Mouse (Mus musculus) heart, postnatal 0 days (tissue): Measurements from ENCODE around the gene Cyp19a1. TPM values are rescaled to one million over a fixed set of nuclear protein-coding genes. Genes with fewer than 3 reads are reported as not detected.

ENCODE experiments used
- ATAC-seq: fragments of 200-750 bp; cut with Nextera tagmentation; 2 replicates; pipeline ENCODE4 v1.8.0; 2017; ENCODE audit warnings: low read depth, moderate number of reproducible peaks, moderate library complexity; ENCODE audit not compliant: insufficient read depth
- DNase-seq: peaks from one replicate; pipeline ENCODE4 v3.0.0-alpha.2; 2016; ENCODE audit warnings: low spot score
- H3K27ac ChIP-seq: fragments of 300-500 bp; sonication (generic); 2 replicates; pipeline ENCODE4 v1.5.1; 2014; ENCODE audit warnings: low read depth, mild to moderate bottlenecking
- H3K27me3 ChIP-seq: fragments of 300-500 bp; sonication (generic); 2 replicates; pipeline ENCODE4 v1.6.1; 2014; ENCODE audit warnings: low read length, mixed read lengths; ENCODE audit not compliant: control insufficient read depth, insufficient read depth
- H3K36me3 ChIP-seq: fragments of 300-500 bp; sonication (generic); replicated peaks from 2 replicates; pipeline ENCODE4 v1.6.1; 2014; ENCODE audit warnings: low read length, mixed read lengths; ENCODE audit not compliant: control insufficient read depth, insufficient read depth
- H3K4me1 ChIP-seq: fragments of 300-500 bp; sonication (generic); 2 replicates; pipeline ENCODE4 v1.6.1; 2014; ENCODE audit warnings: antibody characterized with exemption; ENCODE audit not compliant: control insufficient read depth, insufficient read depth
- H3K4me2 ChIP-seq: fragments of 300-500 bp; sonication (generic); 2 replicates; pipeline ENCODE4 v1.6.1; 2014; ENCODE audit warnings: low read depth, mild to moderate bottlenecking, low read length, moderate library complexity
- H3K4me3 ChIP-seq: fragments of 300-500 bp; sonication (generic); 2 replicates; pipeline ENCODE4 v1.5.1; 2014; ENCODE audit warnings: low read depth, low read length
- H3K9ac ChIP-seq: fragments of 300-500 bp; sonication (generic); replicated peaks from 2 replicates; pipeline ENCODE4 v1.6.1; 2014; ENCODE audit warnings: low read depth, low read length, mixed read lengths
- H3K9me3 ChIP-seq: fragments of 300-500 bp; sonication (generic); replicated peaks from 2 replicates; pipeline ENCODE4 v1.6.1; 2016; ENCODE audit warnings: low read length; ENCODE audit not compliant: control insufficient read depth
- CTCF ChIP-seq: IDR thresholded peaks from 2 replicates; pipeline ENCODE4 v1.5.1; 2016; ENCODE audit warnings: antibody characterized with exemption, control low read depth, low read depth
- EP300 ChIP-seq: IDR thresholded peaks from 2 replicates; pipeline ENCODE4 v1.6.1; 2016; ENCODE audit warnings: antibody characterized with exemption, low read depth
- WGBS: fragments of 180-500 bp; shearing (Covaris S2); extraction: QIAGEN DNeasy Blood & Tissue Kit; methylation state at CpG from one replicate; pipeline ENCODE4 v1.1.7; 2014; 5-methylcytosine and 5-hydroxymethylcytosine counted together
- polyA plus RNA-seq: library from polyadenylated mRNA; unstranded; fragments of >200 nt; fragmentation: Nextera tagmentation; extraction: Ambion mirVana; gene quantifications from 2 replicates; pipeline ENCODE4 v1.2.1, GENCODE M21; 2015
- total RNA-seq: library from RNA; depleted of rRNA; stranded (reverse); fragments of >200 nt; gene quantifications from 2 replicates; pipeline ENCODE4 v1.2.3, GENCODE M21; 2014; ENCODE audit warnings: low replicate concordance

Gene Cyp19a1
- total and polyA plus RNA-seq, 2 experiments from 2014 or later, result not detected

DNA sequence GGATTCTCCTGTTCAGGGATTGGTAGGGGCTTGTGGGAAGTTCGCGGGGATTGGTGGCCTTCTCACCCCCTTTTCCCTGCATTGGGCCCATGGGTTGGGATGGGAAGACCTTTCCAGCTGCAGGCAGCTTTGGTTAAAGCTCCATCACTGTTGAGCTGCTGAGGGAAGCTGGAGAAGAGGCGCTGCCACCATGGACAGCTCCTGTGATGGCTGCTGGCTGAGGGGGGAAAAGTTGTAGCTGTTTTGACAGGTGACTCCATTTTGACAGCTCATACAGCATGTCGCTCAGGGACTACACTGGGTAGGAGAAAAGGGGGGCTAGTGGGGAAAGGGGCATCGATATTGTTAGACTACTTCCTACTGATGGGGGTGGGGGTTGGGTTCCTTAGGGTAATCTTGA is 3.0 kb upstream of the Cyp19a1 start:
- no peak overlapping the region for H3K27ac ChIP-seq
- DNase-seq (no peak), ATAC-seq (no peak)
- TF ChIP-seq CTCF, result no peak
- no peak for TF ChIP-seq EP300
- H3K9me3 ChIP-seq, result no peaks in the 10 kb centered on the region
- WGBS, result 27% methylated on average over 5 of the region's 5 CpGs
- H3K4me2 ChIP-seq, result no peak overlapping the region
- H3K27me3 ChIP-seq, result no peaks in the 10 kb centered on the region
- no peaks in the 10 kb centered on the region for H3K4me1 ChIP-seq
- no peak overlapping the region for H3K4me3 ChIP-seq
- H3K36me3 ChIP-seq, result no peaks in the 10 kb centered on the region
- no peak overlapping the region for H3K9ac ChIP-seq

DNA sequence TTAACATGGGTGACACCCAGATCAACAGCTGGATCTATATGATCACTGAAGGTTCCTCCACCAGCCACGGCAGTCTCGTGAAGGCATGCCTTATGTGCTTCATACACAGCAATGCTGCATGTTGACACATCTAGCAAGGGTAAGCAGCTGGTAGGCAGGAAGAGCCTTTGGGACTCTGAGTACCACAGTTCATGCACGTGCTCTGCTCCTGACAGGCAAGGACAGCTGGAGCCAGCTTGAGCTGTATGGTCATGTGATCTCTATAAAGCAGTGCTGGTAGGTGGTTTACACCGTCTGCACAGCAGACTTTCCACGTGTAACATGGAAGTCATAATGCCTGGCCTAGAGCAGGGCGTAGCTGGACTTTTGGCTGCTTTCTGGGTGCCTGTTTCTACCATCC is 2.1 kb upstream of the Cyp19a1 start:
- H3K4me2 ChIP-seq, result no peak overlapping the region
- no peak overlapping the region for H3K9ac ChIP-seq
- no peak for ATAC-seq
- H3K36me3 ChIP-seq, result no peaks in the 10 kb centered on the region
- 60% methylated on average over 6 of the region's 6 CpGs for WGBS
- no peak for TF ChIP-seq EP300
- TF ChIP-seq CTCF, result no peak
- H3K4me3 ChIP-seq, result no peak overlapping the region
- H3K27me3 ChIP-seq, result no peaks in the 10 kb centered on the region
- DNase-seq, result no peak
- H3K4me1 ChIP-seq, result no peaks in the 10 kb centered on the region
- H3K9me3 ChIP-seq, result no peaks in the 10 kb centered on the region
- no peak overlapping the region for H3K27ac ChIP-seq

DNA sequence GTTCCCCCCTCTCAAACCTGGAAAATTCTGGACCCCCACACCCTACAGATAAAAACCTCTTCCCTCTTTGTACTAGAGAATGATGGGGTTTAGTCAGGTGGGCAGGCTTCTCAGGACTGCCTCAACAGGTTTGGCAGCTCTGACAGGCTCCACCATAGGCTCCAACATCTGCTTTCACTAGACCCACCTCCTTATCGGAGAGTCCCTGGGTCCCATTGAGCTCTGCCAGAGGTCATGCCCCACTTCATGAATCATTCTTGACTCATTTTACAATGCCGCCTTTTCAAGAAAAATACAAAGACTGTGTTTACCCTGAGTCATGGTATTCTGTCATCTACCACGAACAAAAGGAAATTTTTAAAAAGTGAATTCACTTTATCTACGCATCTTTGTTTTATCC is 3.2 kb downstream of the Cyp19a1 start:
- ATAC-seq, result no peak
- no peaks in the 10 kb centered on the region for H3K9me3 ChIP-seq
- H3K9ac ChIP-seq, result no peak overlapping the region
- WGBS, result 78% methylated on average over 4 of the region's 4 CpGs
- no peak overlapping the region for H3K4me3 ChIP-seq
- H3K4me2 ChIP-seq, result no peak overlapping the region
- TF ChIP-seq EP300 (no peak), CTCF (no peak)
- no peak for DNase-seq
- no peak overlapping the region for H3K27ac ChIP-seq
- no peaks in the 10 kb centered on the region for H3K27me3 ChIP-seq
- H3K36me3 ChIP-seq, result no peaks in the 10 kb centered on the region
- no peaks in the 10 kb centered on the region for H3K4me1 ChIP-seq

DNA sequence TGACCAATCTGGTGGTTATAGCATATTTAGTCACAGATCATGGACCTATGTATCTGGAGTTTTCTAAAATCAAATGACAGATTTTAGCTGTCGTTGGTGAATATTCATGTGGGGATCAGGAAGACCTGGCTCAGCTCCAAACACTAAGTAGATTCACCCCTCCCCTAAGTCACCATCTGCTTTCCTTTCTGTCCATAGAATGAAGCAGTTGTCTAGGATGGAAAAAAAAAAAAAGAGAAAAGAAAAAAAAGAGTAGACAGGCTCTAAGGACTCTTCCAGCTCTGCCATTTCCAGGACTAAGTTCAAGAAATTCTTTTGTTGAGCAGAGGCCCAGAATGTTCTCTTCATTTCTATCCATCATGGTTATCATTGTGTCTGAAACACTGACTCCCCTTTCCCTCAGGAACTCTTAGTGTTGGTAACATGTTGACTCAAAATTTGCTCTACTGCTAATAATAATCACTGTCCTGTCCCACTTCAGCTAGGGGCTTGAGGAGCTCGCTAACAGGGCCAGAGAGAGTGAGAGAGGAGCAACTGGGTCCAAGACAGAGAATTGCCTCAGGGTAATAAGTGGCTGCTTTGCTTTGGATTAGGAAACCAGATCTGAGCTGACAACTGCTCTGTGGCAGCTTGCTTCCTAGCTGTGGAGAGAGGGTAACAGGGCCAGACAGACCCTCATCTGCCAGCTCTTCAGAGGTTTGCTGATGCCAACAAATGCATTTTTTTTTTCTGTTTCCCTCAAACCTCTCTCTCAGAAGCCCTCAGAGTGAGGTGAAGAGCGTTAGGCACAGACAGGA is 22.8 kb downstream of the Cyp19a1 start:
- Histone ChIP-seq H3K4me3 (no peak overlapping the region), H3K4me2 (no peak overlapping the region), H3K27me3 (no peaks in the 10 kb centered on the region), H3K9ac (no peak overlapping the region), H3K27ac (no peak overlapping the region), H3K36me3 (no peaks in the 10 kb centered on the region), H3K9me3 (no peaks in the 10 kb centered on the region), H3K4me1 (no peaks in the 10 kb centered on the region)
- 59% methylated on average over 3 of the region's 3 CpGs for WGBS
- TF ChIP-seq EP300 (no peak), CTCF (no peak)
- ATAC-seq (no peak), DNase-seq (no peak)

DNA sequence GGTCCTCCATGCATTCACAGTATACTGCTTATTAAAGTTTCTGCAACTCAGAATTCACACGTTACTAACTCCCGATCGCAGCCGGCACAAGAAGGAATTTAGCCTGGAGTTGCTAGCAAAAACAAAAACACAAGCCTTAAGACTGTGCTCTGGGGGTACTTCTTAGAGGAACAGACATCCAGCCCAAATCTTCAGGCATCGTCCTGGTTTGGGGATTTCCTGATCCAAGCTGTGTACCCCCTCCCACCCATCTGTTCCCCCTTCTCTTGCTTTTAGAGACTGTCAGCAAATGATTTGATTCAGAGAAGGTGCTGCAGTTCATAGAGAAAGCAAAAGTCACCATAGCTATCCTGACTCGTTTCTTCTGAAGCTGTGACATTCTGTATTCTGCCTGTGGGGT is 40.3 kb downstream of the Cyp19a1 start:
- no peak overlapping the region for H3K4me3 ChIP-seq

DNA sequence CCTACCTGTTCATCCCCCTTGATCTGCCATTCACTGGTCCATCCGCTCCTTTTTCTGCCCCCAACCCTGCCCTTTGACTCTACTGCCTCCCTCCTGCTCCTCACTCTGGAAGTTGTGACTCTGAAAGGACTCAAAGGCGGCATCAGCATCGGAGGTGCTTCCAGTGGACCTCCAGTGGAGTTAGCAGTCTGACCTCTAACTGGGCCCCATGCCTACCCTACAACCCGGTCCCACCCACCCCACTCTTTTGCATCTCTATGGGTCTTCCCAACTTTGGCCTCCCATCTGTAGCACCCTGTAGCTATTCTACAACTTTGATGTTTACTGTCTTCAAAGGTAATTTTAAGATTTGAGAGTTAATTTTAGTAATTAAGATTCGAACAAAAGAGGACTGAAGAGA is 51.4 kb downstream of the Cyp19a1 start:
- Histone ChIP-seq H3K4me2 (no peak overlapping the region), H3K27me3 (no peaks in the 10 kb centered on the region), H3K36me3 (no peaks in the 10 kb centered on the region), H3K4me3 (no peak overlapping the region), H3K4me1 (no peaks in the 10 kb centered on the region), H3K27ac (no peak overlapping the region), H3K9me3 (no peaks in the 10 kb centered on the region), H3K9ac (no peak overlapping the region)
- 60% methylated on average over 5 of the region's 5 CpGs for WGBS
- ATAC-seq, result no peak
- no peak for DNase-seq
- no peak for TF ChIP-seq EP300
- TF ChIP-seq CTCF, result no peak

More for the DNA sequence above, 40.3 kb downstream of the Cyp19a1 start:
- ATAC-seq (no peak), DNase-seq (no peak)
- Histone ChIP-seq H3K9me3 (no peaks in the 10 kb centered on the region), H3K27ac (no peak overlapping the region), H3K27me3 (no peaks in the 10 kb centered on the region), H3K9ac (no peak overlapping the region), H3K4me2 (no peak overlapping the region), H3K36me3 (no peaks in the 10 kb centered on the region), H3K4me1 (no peaks in the 10 kb centered on the region)
- WGBS, result 57% methylated on average over 6 of the region's 6 CpGs
- TF ChIP-seq EP300, result no peak
- no peak for TF ChIP-seq CTCF
